Mouse (Mus musculus): ENCODE measurements around the gene Gprin1.
"Not testable (repeated sequence)": the region's sequence is repeated elsewhere in the genome, so short reads cannot be mapped to it uniquely, and the experiment has no call there.

Gprin1 gene

GRCm38 (mm10) chr13:54749864-54750411 lies at the start of gene Gprin1:
Gene Gprin1 (minus strand): TSS chr13:54749874.
- DNase-seq (ENCODE audit: low spot score), result no peak

GRCm38 (mm10) chr13:54798740-54799139 lies 49.1 kb upstream of the Gprin1 start:
- DNase-seq (ENCODE audit: low spot score), result no peak

- DNase-seq (ENCODE audit: low spot score), result no peak
These were observed 48.4 kb upstream of the Gprin1 start for GRCm38 (mm10) chr13:54797861-54798643.

- no peak for DNase-seq (ENCODE audit: low spot score)
These were observed 47.7 kb upstream of the Gprin1 start for GRCm38 (mm10) chr13:54797356-54797755.

- no peak for DNase-seq (ENCODE audit: low spot score)
These were observed 45.2 kb upstream of the Gprin1 start for GRCm38 (mm10) chr13:54794843-54795242.

- no peak for DNase-seq (ENCODE audit: low spot score)
These were observed 44.4 kb upstream of the Gprin1 start for GRCm38 (mm10) chr13:54794002-54794577.

GRCm38 (mm10) chr13:54792259-54793230 lies 42.9 kb upstream of the Gprin1 start:
- no peak for DNase-seq (ENCODE audit: low spot score)

GRCm38 (mm10) chr13:54789561-54790397 lies 40.1 kb upstream of the Gprin1 start:
- DNase-seq (ENCODE audit: low spot score), result no peak

GRCm38 (mm10) chr13:54788740-54789560 lies 39.3 kb upstream of the Gprin1 start, which contains the start of gene Tspan17:
Gene Tspan17 (plus strand): TSS chr13:54789377.
- peak; percentile 95 for DNase-seq (ENCODE audit: low spot score)

- not testable (repeated sequence) for DNase-seq (ENCODE audit: low spot score)
These were observed 37.9 kb upstream of the Gprin1 start for GRCm38 (mm10) chr13:54787591-54787990.

- DNase-seq (ENCODE audit: low spot score), result no peak
These were observed 34.0 kb upstream of the Gprin1 start, which contains the start of gene Eif4e1b for GRCm38 (mm10) chr13:54783698-54784097. Gene Eif4e1b (plus strand): TSS chr13:54783998.

- no peak for DNase-seq (ENCODE audit: low spot score)
These were observed 33.6 kb upstream of the Gprin1 start for GRCm38 (mm10) chr13:54783235-54783634.

GRCm38 (mm10) chr13:54781086-54781485 lies 31.4 kb upstream of the Gprin1 start:
- no peak for DNase-seq (ENCODE audit: low spot score)

GRCm38 (mm10) chr13:54780592-54780991 lies 30.9 kb upstream of the Gprin1 start:
- no peak for DNase-seq (ENCODE audit: low spot score)

GRCm38 (mm10) chr13:54767012-54767411 lies 17.3 kb upstream of the Gprin1 start:
- no peak for DNase-seq (ENCODE audit: low spot score)

- DNase-seq (ENCODE audit: low spot score), result no peak
These were observed 16.6 kb upstream of the Gprin1 start, which contains the start of gene Sncb for GRCm38 (mm10) chr13:54766192-54766768. Gene Sncb (minus strand): TSS chr13:54766595.

GRCm38 (mm10) chr13:54765281-54766191 lies 15.9 kb upstream of the Gprin1 start:
- DNase-seq (ENCODE audit: low spot score), result no peak

GRCm38 (mm10) chr13:54760906-54761305 lies 11.2 kb upstream of the Gprin1 start:
- no peak for DNase-seq (ENCODE audit: low spot score)

Data from yolk sac, embryonic 10.5 days (tissue).